Mouse (Mus musculus): ENCODE measurements around the gene Cobll1. TPM values are rescaled to one million over a fixed set of nuclear protein-coding genes. Genes with fewer than 3 reads are reported as not detected.

Gene Cobll1
- 6.6 and 8.5 TPM in 2 replicates for polyA plus RNA-seq (2012; rRNA removed)

DNA sequence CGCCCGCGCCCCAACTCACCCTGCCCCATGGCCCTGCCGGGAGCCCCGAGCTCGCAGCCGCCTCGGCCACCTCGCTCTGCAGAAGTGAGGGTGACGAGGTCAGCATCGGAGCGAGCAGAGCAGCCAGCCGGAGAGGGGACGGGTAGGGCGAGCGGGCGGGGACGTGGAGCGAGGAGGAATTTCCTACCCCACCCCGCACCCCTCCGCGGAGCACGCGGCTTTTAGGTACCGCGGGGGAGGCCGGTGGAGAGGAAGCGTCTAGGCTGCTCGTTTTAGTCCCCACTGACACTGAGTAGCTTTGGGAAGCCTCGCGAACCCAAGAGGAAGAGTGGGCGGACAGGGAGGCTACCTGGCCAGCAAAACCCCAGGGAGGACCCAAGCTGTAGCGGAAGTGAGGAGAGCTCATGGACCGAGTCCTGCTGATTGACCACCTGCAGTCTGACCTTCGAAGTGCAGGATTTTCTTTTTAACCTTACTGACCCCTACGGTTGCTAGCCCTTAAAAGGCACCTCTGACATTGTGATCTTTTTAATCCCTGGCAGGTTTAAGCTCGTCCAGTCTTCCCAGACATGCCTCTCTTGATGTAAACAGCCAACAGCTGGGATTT lies at the start of gene Cobll1:
Gene Cobll1 (minus strand): TSS at position 440 of the 607 bp plus-strand sequence.
- H3K27ac ChIP-seq (ENCODE audit: insufficient read depth, low read length): peak within 1 kb of the TSS; percentile 92

DNA sequence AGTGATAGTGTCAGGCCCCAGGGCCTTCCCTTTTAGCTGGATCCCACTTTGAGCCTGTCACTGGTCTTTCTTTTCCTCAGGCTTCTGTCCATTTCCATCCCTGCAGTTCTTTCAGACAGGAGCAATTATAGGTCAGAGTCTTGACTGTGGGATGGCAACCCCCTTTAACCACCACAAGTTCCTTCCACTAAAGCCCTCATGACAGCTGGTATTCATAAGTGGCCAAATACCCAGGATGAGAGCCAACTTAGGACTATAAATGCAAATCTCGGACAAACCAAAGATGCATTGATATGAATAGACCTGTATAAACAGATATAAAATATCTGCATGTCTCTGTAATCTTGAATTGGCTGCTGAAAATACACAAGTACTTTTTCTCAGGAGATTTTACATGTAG lies 49.5 kb upstream of the Cobll1 start:
- TF ChIP-seq POLR2A (IDR thresholded peaks at IDR 0.05; ENCODE audit: extremely low read depth, insufficient read depth, low read length) (no peak), CTCF (IDR thresholded peaks at IDR 0.05; ENCODE audit: extremely low read depth, insufficient read depth, low read length) (no peak)
- Histone ChIP-seq H3K4me3 (ENCODE audit: insufficient read depth, low read length) (no peak overlapping the region), H3K27ac (ENCODE audit: insufficient read depth, low read length) (no peak overlapping the region), H3K4me1 (ENCODE audit: control insufficient read depth, insufficient read depth, low read length) (no peaks in the 10 kb centered on the region)

More for the DNA sequence above, at the start of gene Cobll1:
- Histone ChIP-seq H3K4me1 (ENCODE audit: control insufficient read depth, insufficient read depth, low read length) (no peaks in the 10 kb centered on the region), H3K4me3 (ENCODE audit: insufficient read depth, low read length) (peak within 1 kb of the TSS; percentile 61)
- TF ChIP-seq CTCF (IDR thresholded peaks at IDR 0.05; ENCODE audit: extremely low read depth, insufficient read depth, low read length) (no peak), POLR2A (IDR thresholded peaks at IDR 0.05; ENCODE audit: extremely low read depth, insufficient read depth, low read length) (no peak)

DNA sequence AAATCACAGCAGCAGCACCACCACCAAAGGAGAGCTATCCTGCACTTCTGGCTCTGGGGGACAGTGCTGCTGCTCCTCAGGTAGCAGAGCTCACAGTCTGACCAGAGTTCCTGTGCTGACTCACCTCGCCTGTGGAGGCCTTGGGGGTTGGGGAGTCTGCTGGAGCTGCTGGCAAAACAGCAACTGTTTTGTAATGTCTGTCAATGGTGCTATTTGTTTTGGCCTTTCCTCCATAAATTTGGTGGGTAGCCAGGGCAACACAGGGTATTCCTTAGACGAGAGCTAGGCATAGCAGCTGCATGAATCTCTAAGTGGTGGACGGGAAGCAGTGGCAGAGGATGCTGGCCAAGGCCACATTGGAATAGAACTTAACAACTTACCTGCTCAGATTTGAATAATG lies 46.2 kb upstream of the Cobll1 start:
- no peak overlapping the region for H3K27ac ChIP-seq (ENCODE audit: insufficient read depth, low read length)
- TF ChIP-seq CTCF (IDR thresholded peaks at IDR 0.05; ENCODE audit: extremely low read depth, insufficient read depth, low read length): no peak
- no peak for TF ChIP-seq POLR2A (IDR thresholded peaks at IDR 0.05; ENCODE audit: extremely low read depth, insufficient read depth, low read length)
- H3K4me3 ChIP-seq (ENCODE audit: insufficient read depth, low read length): no peak overlapping the region
- no peaks in the 10 kb centered on the region for H3K4me1 ChIP-seq (ENCODE audit: control insufficient read depth, insufficient read depth, low read length)

DNA sequence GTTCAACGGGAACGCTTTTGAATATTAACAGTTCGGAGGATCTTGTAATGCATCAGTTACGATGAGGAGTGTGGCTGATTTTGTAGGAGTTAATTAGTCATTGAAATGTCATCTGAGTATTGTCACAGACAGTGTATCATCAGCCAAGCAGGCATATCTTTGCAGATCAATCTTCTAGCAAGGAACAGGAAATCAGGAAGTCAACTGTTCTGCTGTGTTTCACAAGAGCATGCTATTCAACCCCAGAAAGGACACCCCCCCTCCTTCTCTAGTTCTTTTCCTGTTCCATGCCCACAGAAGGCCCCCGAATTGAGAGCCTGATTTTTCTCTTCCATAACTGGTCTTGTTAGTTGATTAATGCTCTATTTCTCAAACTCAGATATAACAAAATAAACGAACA lies 43.8 kb upstream of the Cobll1 start:
- Histone ChIP-seq H3K4me1 (ENCODE audit: control insufficient read depth, insufficient read depth, low read length) (no peaks in the 10 kb centered on the region), H3K27ac (ENCODE audit: insufficient read depth, low read length) (no peak overlapping the region), H3K4me3 (ENCODE audit: insufficient read depth, low read length) (no peak overlapping the region)
- no peak for TF ChIP-seq POLR2A (IDR thresholded peaks at IDR 0.05; ENCODE audit: extremely low read depth, insufficient read depth, low read length)
- no peak for TF ChIP-seq CTCF (IDR thresholded peaks at IDR 0.05; ENCODE audit: extremely low read depth, insufficient read depth, low read length)

DNA sequence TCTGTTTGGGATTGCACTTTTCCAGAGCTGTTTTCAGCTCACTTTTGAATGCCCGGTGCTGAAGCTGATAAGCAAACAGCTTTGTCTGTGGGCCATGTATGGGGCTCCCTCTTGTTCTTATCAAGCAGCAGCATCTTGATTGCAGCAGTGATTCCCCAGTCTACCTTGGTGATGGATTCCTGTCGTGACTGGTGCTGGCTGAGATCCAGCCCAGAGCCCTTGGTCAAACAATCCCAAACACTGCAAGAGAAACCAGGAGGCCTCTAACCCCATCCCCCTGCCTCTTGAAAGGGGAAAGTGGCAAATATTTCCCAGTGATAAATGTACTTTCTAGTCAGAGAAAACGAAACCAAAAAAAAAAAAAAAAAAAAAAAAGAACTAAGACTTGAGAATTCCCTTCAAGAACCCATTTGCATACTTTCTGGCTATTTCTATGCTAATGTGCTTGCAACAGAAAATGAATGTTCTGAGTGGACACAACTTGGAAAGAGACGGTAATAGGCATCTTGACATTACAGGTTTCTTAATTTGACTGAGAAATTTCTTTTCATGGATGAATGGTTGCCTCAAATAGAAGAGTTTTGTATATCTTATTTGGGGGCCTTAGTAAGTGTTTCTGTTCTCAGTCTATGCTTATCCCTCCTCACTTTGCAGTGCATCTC lies 40.0 kb upstream of the Cobll1 start:
- H3K27ac ChIP-seq (ENCODE audit: insufficient read depth, low read length): no peak overlapping the region
- H3K4me1 ChIP-seq (ENCODE audit: control insufficient read depth, insufficient read depth, low read length): no peaks in the 10 kb centered on the region
- TF ChIP-seq POLR2A (IDR thresholded peaks at IDR 0.05; ENCODE audit: extremely low read depth, insufficient read depth, low read length) (no peak), CTCF (IDR thresholded peaks at IDR 0.05; ENCODE audit: extremely low read depth, insufficient read depth, low read length) (no peak)
- no peak overlapping the region for H3K4me3 ChIP-seq (ENCODE audit: insufficient read depth, low read length)

DNA sequence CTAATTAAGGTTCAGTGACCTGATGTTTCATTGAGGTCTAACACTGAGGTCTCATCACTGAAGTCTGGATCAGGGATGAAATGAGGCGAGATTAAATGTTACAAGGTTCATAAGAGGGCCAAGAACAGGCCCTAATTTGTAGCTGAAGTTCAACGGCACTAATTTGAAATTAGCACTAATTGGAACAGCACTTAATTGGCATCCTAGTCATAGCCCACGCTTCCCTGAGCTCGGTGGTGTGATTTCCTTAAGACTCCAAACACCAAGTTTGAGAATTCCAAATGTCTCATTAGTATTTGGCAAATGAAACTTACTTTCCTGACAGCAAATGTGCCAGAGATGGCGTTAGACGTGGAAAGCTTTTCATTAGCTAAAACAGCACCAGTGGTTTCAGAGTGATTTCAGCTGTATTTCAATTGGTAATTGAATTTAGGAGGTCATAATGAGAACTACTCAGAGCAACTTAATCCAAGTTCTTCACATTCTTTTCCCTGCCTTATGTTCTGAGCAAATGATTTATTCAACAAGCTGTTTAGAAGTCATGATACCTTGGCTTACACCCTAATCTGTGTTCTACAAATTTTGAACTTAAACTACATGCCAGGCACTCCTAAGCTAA lies 36.3 kb upstream of the Cobll1 start:
- H3K4me3 ChIP-seq (ENCODE audit: insufficient read depth, low read length): no peak overlapping the region
- no peaks in the 10 kb centered on the region for H3K4me1 ChIP-seq (ENCODE audit: control insufficient read depth, insufficient read depth, low read length)
- no peak overlapping the region for H3K27ac ChIP-seq (ENCODE audit: insufficient read depth, low read length)
- TF ChIP-seq CTCF (IDR thresholded peaks at IDR 0.05; ENCODE audit: extremely low read depth, insufficient read depth, low read length) (no peak), POLR2A (IDR thresholded peaks at IDR 0.05; ENCODE audit: extremely low read depth, insufficient read depth, low read length) (no peak)

DNA sequence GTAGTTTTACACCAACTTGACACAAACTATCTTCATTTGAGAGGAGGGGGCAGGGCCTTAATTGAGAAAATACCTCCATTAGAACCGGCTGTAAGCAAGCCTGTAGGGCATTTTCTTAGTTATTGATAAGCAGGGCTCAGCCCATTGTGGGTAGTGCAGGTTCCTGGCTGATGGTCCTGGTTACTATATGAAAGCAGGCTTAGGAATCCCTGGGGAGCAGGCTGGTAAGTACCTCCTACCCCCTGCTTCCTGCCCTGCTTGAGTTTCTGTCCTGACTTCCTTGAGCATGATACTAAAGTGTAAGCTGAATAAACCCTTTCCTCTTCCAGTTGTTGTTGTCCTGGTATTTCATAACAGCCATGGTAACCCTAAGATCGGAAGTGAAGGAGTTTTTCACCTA lies 34.7 kb upstream of the Cobll1 start:
- H3K27ac ChIP-seq (ENCODE audit: insufficient read depth, low read length): no peak overlapping the region
- no peak overlapping the region for H3K4me3 ChIP-seq (ENCODE audit: insufficient read depth, low read length)
- TF ChIP-seq CTCF (IDR thresholded peaks at IDR 0.05; ENCODE audit: extremely low read depth, insufficient read depth, low read length): no peak
- TF ChIP-seq POLR2A (IDR thresholded peaks at IDR 0.05; ENCODE audit: extremely low read depth, insufficient read depth, low read length): no peak
- H3K4me1 ChIP-seq (ENCODE audit: control insufficient read depth, insufficient read depth, low read length): no peaks in the 10 kb centered on the region

DNA sequence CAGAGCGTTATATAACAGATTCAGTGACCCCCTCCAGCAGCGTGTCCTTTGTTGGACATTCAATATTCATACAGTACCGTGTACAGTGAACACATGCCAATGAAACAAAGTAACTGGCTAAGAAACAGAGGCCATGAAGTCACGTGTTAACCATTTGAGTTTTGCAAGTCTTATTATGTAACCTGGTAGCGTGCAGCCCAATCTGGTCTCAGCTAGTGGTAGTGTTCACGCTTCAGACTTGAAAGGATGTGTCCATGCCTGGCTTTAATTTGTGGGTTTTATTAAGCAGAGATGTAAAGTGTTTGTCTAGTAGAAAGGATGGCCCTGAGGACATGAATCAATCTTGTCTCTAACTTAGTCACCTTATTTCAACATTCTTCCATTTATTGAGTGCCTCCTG lies 29.5 kb upstream of the Cobll1 start:
- Histone ChIP-seq H3K27ac (ENCODE audit: insufficient read depth, low read length) (no peak overlapping the region), H3K4me1 (ENCODE audit: control insufficient read depth, insufficient read depth, low read length) (no peaks in the 10 kb centered on the region), H3K4me3 (ENCODE audit: insufficient read depth, low read length) (no peak overlapping the region)
- TF ChIP-seq CTCF (IDR thresholded peaks at IDR 0.05; ENCODE audit: extremely low read depth, insufficient read depth, low read length) (no peak), POLR2A (IDR thresholded peaks at IDR 0.05; ENCODE audit: extremely low read depth, insufficient read depth, low read length) (no peak)

DNA sequence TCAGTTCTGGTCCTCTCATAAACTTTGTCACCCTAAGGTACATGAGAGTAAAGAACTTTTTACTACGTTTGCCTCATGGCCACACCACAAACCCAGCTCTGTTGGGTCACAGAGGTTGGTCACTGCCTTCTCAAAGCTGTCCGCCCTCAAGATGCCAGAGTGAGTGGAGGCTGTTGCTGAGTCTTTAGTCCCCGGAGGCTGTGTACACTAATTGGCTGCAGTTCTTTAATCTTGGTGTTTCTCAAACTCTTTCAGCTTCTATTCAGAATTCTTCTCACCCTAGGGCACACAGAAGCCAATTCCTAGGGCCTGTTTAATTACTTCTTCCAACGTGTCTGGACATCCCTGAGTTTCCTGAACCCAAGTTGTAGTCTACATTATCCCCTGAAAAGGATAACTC lies 28.6 kb upstream of the Cobll1 start:
- H3K4me1 ChIP-seq (ENCODE audit: control insufficient read depth, insufficient read depth, low read length): no peaks in the 10 kb centered on the region
- no peak overlapping the region for H3K27ac ChIP-seq (ENCODE audit: insufficient read depth, low read length)
- TF ChIP-seq POLR2A (IDR thresholded peaks at IDR 0.05; ENCODE audit: extremely low read depth, insufficient read depth, low read length): no peak
- TF ChIP-seq CTCF (IDR thresholded peaks at IDR 0.05; ENCODE audit: extremely low read depth, insufficient read depth, low read length): no peak
- no peak overlapping the region for H3K4me3 ChIP-seq (ENCODE audit: insufficient read depth, low read length)
